Mouse (Mus musculus) skeletal muscle tissue, postnatal 0 days (tissue): ENCODE results near the gene Erh. TPM values are rescaled to one million over a fixed set of nuclear protein-coding genes. Genes with fewer than 3 reads are reported as not detected.

Experiments
- polyA plus RNA-seq: library from polyadenylated mRNA; unstranded; fragments of >200 nt; fragmentation: Nextera tagmentation; extraction: Ambion mirVana; gene quantifications from 2 replicates; pipeline ENCODE4 v1.2.1, GENCODE M21; 2015

Gene Erh
- polyA plus RNA-seq, result 74.0 and 80.7 TPM in 2 replicates

GRCm38 (mm10) chr12:80643693-80644505, at the start of gene Erh, which contains the start of gene Slc39a9:
Gene Erh, minus strand, starts transcription at chr12:80644341.
Gene Slc39a9, plus strand, starts transcription at chr12:80643883.

GRCm38 (mm10) chr12:80692269-80692972, 48.3 kb upstream of the Erh start, which contains the start of gene Plekhd1:
Gene Plekhd1, plus strand, starts transcription at chr12:80692591.

Other genes with a start within 250 kb of the Erh start
- 7.7 and 8.0 TPM in 2 replicates for gene Dcaf5, start 207.7 kb downstream of the Erh start, polyA plus RNA-seq
- gene Exd2, start 181.2 kb downstream of the Erh start, polyA plus RNA-seq, result 17.0 and 21.1 TPM in 2 replicates
- 16.3 and 21.6 TPM in 2 replicates for gene Galnt16, start 126.1 kb downstream of the Erh start, polyA plus RNA-seq
- 7.7 and 8.7 TPM in 2 replicates for gene Slc39a9, start 458 bp downstream of the Erh start, polyA plus RNA-seq
- 0.08 and 0.19 TPM in 2 replicates for gene Plekhd1, start 48.2 kb upstream of the Erh start, polyA plus RNA-seq
- 0.04 TPM in 1 of 2 replicates, not detected in the other for gene Ccdc177, start 116.3 kb upstream of the Erh start, polyA plus RNA-seq
- 10.2 and 11.8 TPM in 2 replicates for gene Susd6, start 146.2 kb upstream of the Erh start, polyA plus RNA-seq